Mouse (Mus musculus): ENCODE results near the gene Ehbp1. TPM values are rescaled to one million over a fixed set of nuclear protein-coding genes. Genes with fewer than 3 reads are reported as not detected.

Gene Ehbp1
- polyA plus RNA-seq, 1 experiment from 2014 or later: 2.5 TPM

- ATAC-seq (ENCODE audit: insufficient read depth): no peak
- H3K4me3 ChIP-seq (replicated peaks): no peak overlapping the region
These were observed 348.3 kb downstream of the Ehbp1 start for GRCm38 (mm10) chr11:21993597-21994376.

GRCm38 (mm10) chr11:21992761-21993596 lies 349.1 kb downstream of the Ehbp1 start:
- H3K4me3 ChIP-seq (replicated peaks): no peak overlapping the region
- no peak overlapping the region for H3K27ac ChIP-seq (replicated peaks)
- 2% methylated on average over 96 of the region's 96 CpGs for WGBS (ENCODE audit: insufficient replicate concordance)
- H3K36me3 ChIP-seq (replicated peaks): no peaks in the 10 kb centered on the region
- peaks cover 12% of the 10 kb centered on the region for H3K4me1 ChIP-seq (replicated peaks)
- no peak overlapping the region for H3K9ac ChIP-seq
- ATAC-seq (ENCODE audit: insufficient read depth): no peak
- peaks cover 92% of the 10 kb centered on the region for H3K27me3 ChIP-seq
- H3K4me2 ChIP-seq: 0 out of 2 replicates have a peak overlapping the region, but pooled peaks have one; percentile 10
- H3K9me3 ChIP-seq (replicated peaks): no peaks in the 10 kb centered on the region

More at GRCm38 (mm10) chr11:21993597-21994376, 348.3 kb downstream of the Ehbp1 start:
- Histone ChIP-seq H3K9me3 (replicated peaks) (no peaks in the 10 kb centered on the region), H3K27me3 (peaks cover 92% of the 10 kb centered on the region), H3K36me3 (replicated peaks) (no peaks in the 10 kb centered on the region), H3K9ac (no peak overlapping the region), H3K27ac (replicated peaks) (no peak overlapping the region), H3K4me1 (replicated peaks) (peaks cover 12% of the 10 kb centered on the region), H3K4me2 (0 out of 2 replicates have a peak overlapping the region, but pooled peaks have one; percentile 10)
- WGBS (ENCODE audit: insufficient replicate concordance): 2% methylated on average over 47 of the region's 47 CpGs

GRCm38 (mm10) chr11:21988398-21988946 lies 353.6 kb downstream of the Ehbp1 start:
- Histone ChIP-seq H3K36me3 (replicated peaks) (no peaks in the 10 kb centered on the region), H3K4me1 (replicated peaks) (peaks cover 7% of the 10 kb centered on the region), H3K4me3 (replicated peaks) (no peak overlapping the region), H3K9me3 (replicated peaks) (no peaks in the 10 kb centered on the region), H3K27ac (replicated peaks) (no peak overlapping the region), H3K4me2 (no peak overlapping the region), H3K27me3 (peaks cover 73% of the 10 kb centered on the region), H3K9ac (no peak overlapping the region)
- no peak for ATAC-seq (ENCODE audit: insufficient read depth)
- WGBS (ENCODE audit: insufficient replicate concordance): 71% methylated on average over 1 of the region's 1 CpGs

GRCm38 (mm10) chr11:21985118-21985517 lies 357.0 kb downstream of the Ehbp1 start:
- H3K27me3 ChIP-seq: peaks cover 58% of the 10 kb centered on the region
- no peak for ATAC-seq (ENCODE audit: insufficient read depth)
- no peak overlapping the region for H3K9ac ChIP-seq
- no peaks in the 10 kb centered on the region for H3K36me3 ChIP-seq (replicated peaks)
- 24% methylated on average over 1 of the region's 1 CpGs for WGBS (ENCODE audit: insufficient replicate concordance)
- H3K4me2 ChIP-seq: no peak overlapping the region
- H3K4me3 ChIP-seq (replicated peaks): no peak overlapping the region
- no peaks in the 10 kb centered on the region for H3K9me3 ChIP-seq (replicated peaks)
- no peaks in the 10 kb centered on the region for H3K4me1 ChIP-seq (replicated peaks)
- H3K27ac ChIP-seq (replicated peaks): no peak overlapping the region

- ATAC-seq (ENCODE audit: insufficient read depth): no peak
- H3K9me3 ChIP-seq (replicated peaks): no peaks in the 10 kb centered on the region
- 56% methylated on average over 5 of the region's 5 CpGs for WGBS (ENCODE audit: insufficient replicate concordance)
- H3K27ac ChIP-seq (replicated peaks): no peak overlapping the region
- H3K4me1 ChIP-seq (replicated peaks): no peaks in the 10 kb centered on the region
- no peak overlapping the region for H3K9ac ChIP-seq
- no peaks in the 10 kb centered on the region for H3K36me3 ChIP-seq (replicated peaks)
- no peak overlapping the region for H3K4me2 ChIP-seq
- no peak overlapping the region for H3K4me3 ChIP-seq (replicated peaks)
- no peaks in the 10 kb centered on the region for H3K27me3 ChIP-seq
These were observed 368.0 kb downstream of the Ehbp1 start for GRCm38 (mm10) chr11:21974005-21974531.

GRCm38 (mm10) chr11:21973597-21973996 lies 368.5 kb downstream of the Ehbp1 start:
- Histone ChIP-seq H3K27ac (replicated peaks) (no peak overlapping the region), H3K27me3 (no peaks in the 10 kb centered on the region), H3K4me2 (no peak overlapping the region), H3K9me3 (replicated peaks) (no peaks in the 10 kb centered on the region), H3K4me3 (replicated peaks) (no peak overlapping the region), H3K36me3 (replicated peaks) (no peaks in the 10 kb centered on the region), H3K4me1 (replicated peaks) (no peaks in the 10 kb centered on the region), H3K9ac (no peak overlapping the region)
- WGBS (ENCODE audit: insufficient replicate concordance): 46% methylated on average over 3 of the region's 3 CpGs
- ATAC-seq (ENCODE audit: insufficient read depth): no peak

GRCm38 (mm10) chr11:21968922-21969321 lies 373.2 kb downstream of the Ehbp1 start:
- Histone ChIP-seq H3K27ac (replicated peaks) (no peak overlapping the region), H3K4me1 (replicated peaks) (no peaks in the 10 kb centered on the region), H3K27me3 (no peaks in the 10 kb centered on the region), H3K4me2 (no peak overlapping the region), H3K9ac (no peak overlapping the region), H3K4me3 (replicated peaks) (no peak overlapping the region), H3K36me3 (replicated peaks) (no peaks in the 10 kb centered on the region), H3K9me3 (replicated peaks) (no peaks in the 10 kb centered on the region)
- 73% methylated on average over 3 of the region's 3 CpGs for WGBS (ENCODE audit: insufficient replicate concordance)
- ATAC-seq (ENCODE audit: insufficient read depth): no peak

Other genes starting within 250 kb of the Ehbp1 start
- gene Tmem17, start 169.8 kb upstream of the Ehbp1 start, polyA plus RNA-seq (2015; fragmentation: Nextera tagmentation; extraction: Ambion mirVana): 1.5 and 1.8 TPM in 2 replicates